ENCODE assay signal across 13 mouse cellular contexts in the genomic region with DNA sequence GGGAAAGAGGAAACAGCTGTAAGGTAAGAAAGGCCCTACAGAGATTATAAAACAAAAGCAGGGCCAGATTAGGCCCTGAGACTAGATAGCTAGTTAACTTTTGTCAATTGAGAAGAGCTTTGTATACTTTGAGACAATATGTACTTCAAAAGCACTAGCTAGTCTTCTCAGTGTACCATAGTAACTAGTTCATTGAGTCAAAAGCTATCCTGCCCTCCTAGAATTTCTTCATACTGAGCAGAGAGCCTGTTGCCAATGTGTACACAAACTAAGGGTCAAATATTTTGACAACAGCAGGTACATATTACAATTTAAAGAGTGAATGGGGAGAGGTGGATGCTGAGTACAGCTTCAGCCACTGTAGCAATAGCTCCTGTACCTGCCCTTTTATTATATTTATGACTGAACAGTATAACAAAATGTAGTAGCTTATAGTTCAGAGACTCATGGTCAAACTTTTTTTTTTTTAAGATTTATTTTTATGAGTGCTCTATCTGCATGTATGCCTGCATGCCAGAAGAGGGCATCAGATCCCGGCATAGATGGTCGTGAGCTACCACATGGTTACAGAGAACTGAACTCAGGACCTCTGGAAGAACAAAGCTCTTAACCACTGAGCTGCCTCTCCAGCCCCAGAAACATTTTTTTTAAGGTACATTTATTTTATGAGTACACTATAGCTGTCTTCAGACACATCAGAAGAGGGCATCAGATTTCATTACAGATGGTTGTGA. TPM values are rescaled to one million over a fixed set of nuclear protein-coding genes. Genes with fewer than 3 reads are reported as not detected.
DNase-seq lines count a peak whose midpoint lies in the region; ATAC-seq and TF ChIP-seq lines count a peak whose summit lies in the region.
"Had no signal": no experiment of that assay in that cellular context is flagged by ENCODE, and none has a peak within 500 bp of the region (broad histone marks: within the 10 kb centered on the region; RNA-seq: fewer than 3 reads in every experiment).

No protein-coding gene starts in this region.

- no peaks in the 10 kb centered on the region for H3K9me3 ChIP-seq in heart, embryonic 11.5 days (replicated peaks; ENCODE audit: control insufficient read depth, low read length)
- no peaks in the 10 kb centered on the region for H3K9me3 ChIP-seq in lung, postnatal 0 days (ENCODE audit: low read length)
- no peaks in the 10 kb centered on the region for H3K9me3 ChIP-seq in MEL (replicated peaks; ENCODE audit: insufficient read depth, low read length)
- no peaks in the 10 kb centered on the region for H3K9me3 ChIP-seq in liver, postnatal 0 days (ENCODE audit: low read length)
- H3K9me3 ChIP-seq: G1E; heart, embryonic 13.5 days; lung, embryonic 15.5 days had no signal

- ATAC-seq in heart, embryonic 11.5 days (replicated peaks; ENCODE audit: insufficient number of reproducible peaks, low FRiP score, low TSS enrichment) = no peak
- no peak for ATAC-seq in lung, postnatal 0 days
- peak; percentile 70 for ATAC-seq in liver, postnatal 0 days

- TF ChIP-seq CTCF in heart, adult 2 months (IDR thresholded peaks at IDR 0.05) = peak; percentile 69
- peak; percentile 49 for TF ChIP-seq CTCF in lung, postnatal 0 days (IDR thresholded peaks at IDR 0.05)
- peak in 2 of 3 experiments; percentile 41 to 43; a peak in 4 of 6 replicates for TF ChIP-seq CTCF in MEL (IDR thresholded peaks at IDR 0.05 in 2 of 3, conservative IDR thresholded peaks at IDR 0.05 in 1 of 3; ENCODE audit: control insufficient read depth in 1 of 3, insufficient read depth in 1 of 3, low read depth in 2 of 3, low read length in 3 of 3, poor library complexity in 1 of 3, severe bottlenecking in 1 of 3)
- TF ChIP-seq CTCF in liver, postnatal 0 days (IDR thresholded peaks at IDR 0.05; ENCODE audit: low read depth) = peak; percentile 41

- no peak overlapping the region for H3K4me3 ChIP-seq in heart, adult 2 months
- no peak overlapping the region for H3K4me3 ChIP-seq in heart, embryonic 11.5 days (ENCODE audit: low read depth, low read length)
- H3K4me3 ChIP-seq in lung, postnatal 0 days (ENCODE audit: low read depth, low read length) = no peak overlapping the region
- no peak overlapping the region for H3K4me3 ChIP-seq in MEL (ENCODE audit: control insufficient read depth in 1 of 2, insufficient read depth in 1 of 2, low read depth in 2 of 2, low read length in 2 of 2)
- H3K4me3 ChIP-seq in liver, postnatal 0 days (ENCODE audit: low read depth, low read length) = no peak overlapping the region
- H3K4me3 ChIP-seq: heart, embryonic 13.5 days; lung, embryonic 15.5 days had no signal

- TF ChIP-seq EP300 in heart, adult 2 months (IDR thresholded peaks at IDR 0.05; ENCODE audit: insufficient read depth, low read depth, low read length) = no peak
- no peak for TF ChIP-seq EP300 in lung, postnatal 0 days (IDR thresholded peaks at IDR 0.05)
- no peak for TF ChIP-seq EP300 in MEL (IDR thresholded peaks at IDR 0.05; ENCODE audit: low read depth in 1 of 2, low read length in 2 of 2)
- no peak for TF ChIP-seq EP300 in liver, postnatal 0 days (IDR thresholded peaks at IDR 0.05; ENCODE audit: low read depth)

- DNase-seq in heart, adult 2 months = no peak
- DNase-seq in lung, postnatal 0 days (ENCODE audit: low spot score) = peak; percentile 41
- no peak for DNase-seq in lung, postnatal 14 days
- DNase-seq in MEL (ENCODE audit: low read depth, low spot score) (peak; percentile 64), MN1 (ENCODE audit: low spot score) (no peak), adipocyte (ENCODE audit: low spot score) (no peak)
- DNase-seq in liver, postnatal 0 days = no peak
- DNase-seq: kidney, postnatal 10 days had no signal

- peak; percentile 19 for TF ChIP-seq RAD21 in MEL (IDR thresholded peaks at IDR 0.05; ENCODE audit: low read depth, low read length)

- no peak overlapping the region for H3K9ac ChIP-seq in heart, adult 2 months (ENCODE audit: low read depth, low read length)
- no peak overlapping the region for H3K9ac ChIP-seq in heart, embryonic 11.5 days (ENCODE audit: low read depth, low read length)
- no peak overlapping the region for H3K9ac ChIP-seq in lung, postnatal 0 days (replicated peaks; ENCODE audit: low read depth)
- H3K9ac ChIP-seq in MEL (ENCODE audit: control insufficient read depth, low read depth, low read length, poor library complexity, severe bottlenecking) = no peak overlapping the region
- H3K9ac ChIP-seq in liver, postnatal 0 days (replicated peaks) = no peak overlapping the region
- H3K9ac ChIP-seq: heart, embryonic 13.5 days; hindbrain, embryonic 14.5 days; lung, embryonic 15.5 days had no signal

- no peaks in the 10 kb centered on the region for H3K27me3 ChIP-seq in heart, adult 2 months (ENCODE audit: control insufficient read depth, insufficient read depth, low read length)
- no peaks in the 10 kb centered on the region for H3K27me3 ChIP-seq in heart, embryonic 11.5 days (ENCODE audit: control insufficient read depth, insufficient read depth, low read length)
- H3K27me3 ChIP-seq in lung, postnatal 0 days (replicated peaks; ENCODE audit: insufficient read depth, low read length) = no peaks in the 10 kb centered on the region
- no peaks in the 10 kb centered on the region for H3K27me3 ChIP-seq in MEL (ENCODE audit: control insufficient read depth in 1 of 2, insufficient read depth in 2 of 2, low read length in 2 of 2)
- no peaks in the 10 kb centered on the region for H3K27me3 ChIP-seq in liver, postnatal 0 days (ENCODE audit: insufficient read depth, low read length)
- H3K27me3 ChIP-seq: heart, embryonic 13.5 days; lung, embryonic 15.5 days had no signal

- H3K27ac ChIP-seq in heart, adult 2 months = no peak overlapping the region
- no peak overlapping the region for H3K27ac ChIP-seq in heart, embryonic 11.5 days (ENCODE audit: low read depth, low read length)
- H3K27ac ChIP-seq in lung, postnatal 0 days (ENCODE audit: low read length) = no peak overlapping the region
- H3K27ac ChIP-seq in MEL (ENCODE audit: control insufficient read depth, low read depth, low read length) = no peak overlapping the region
- no peak overlapping the region for H3K27ac ChIP-seq in liver, postnatal 0 days (ENCODE audit: low read depth)
- H3K27ac ChIP-seq: heart, embryonic 13.5 days; hindbrain, embryonic 14.5 days; lung, embryonic 15.5 days had no signal

- intact Hi-C loops in heart, adult 2 months (cut with DNase I) = no loop called here

- H3K36me3 ChIP-seq in heart, adult 2 months (ENCODE audit: control insufficient read depth, insufficient read depth, low read length) = no peaks in the 10 kb centered on the region
- no peaks in the 10 kb centered on the region for H3K36me3 ChIP-seq in heart, embryonic 11.5 days (ENCODE audit: control insufficient read depth, insufficient read depth, low read length)
- no peaks in the 10 kb centered on the region for H3K36me3 ChIP-seq in lung, postnatal 0 days (ENCODE audit: insufficient read depth, low read length)
- H3K36me3 ChIP-seq in MEL (ENCODE audit: control insufficient read depth in 1 of 2, insufficient read depth in 2 of 2, low read length in 2 of 2) = peaks cover 0 to under 1% of the 10 kb centered on the region in 2 experiments; a peak in 2 of 4 replicates
- H3K36me3 ChIP-seq in liver, postnatal 0 days (replicated peaks; ENCODE audit: insufficient read depth, low read length) = no peaks in the 10 kb centered on the region
- H3K36me3 ChIP-seq: heart, embryonic 13.5 days; lung, embryonic 15.5 days had no signal

- no peak overlapping the region for H3K4me2 ChIP-seq in heart, embryonic 11.5 days
- no peak overlapping the region for H3K4me2 ChIP-seq in lung, postnatal 0 days (replicated peaks; ENCODE audit: low read depth, low read length)
- H3K4me2 ChIP-seq in liver, postnatal 0 days (ENCODE audit: low read depth, low read length) = no peak overlapping the region
- H3K4me2 ChIP-seq: heart, embryonic 13.5 days; hindbrain, embryonic 14.5 days; lung, embryonic 15.5 days had no signal

- TF ChIP-seq POLR2A in heart, adult 2 months (IDR thresholded peaks at IDR 0.05; ENCODE audit: insufficient read depth, low read depth, low read length) = no peak
- TF ChIP-seq POLR2A in MEL (IDR thresholded peaks at IDR 0.05; ENCODE audit: control insufficient read depth in 1 of 2, insufficient read depth in 1 of 2, low read depth in 1 of 2, low read length in 2 of 2, poor library complexity in 1 of 2) = peak in 1 of 2 experiments; percentile 9; a peak in 1 of 4 replicates

- H3K4me1 ChIP-seq in heart, adult 2 months (ENCODE audit: control insufficient read depth, insufficient read depth, low read length) = peaks cover 3% of the 10 kb centered on the region
- H3K4me1 ChIP-seq in heart, embryonic 11.5 days (ENCODE audit: control insufficient read depth, insufficient read depth, low read length) = peaks cover 2% of the 10 kb centered on the region; the same call in 1 of the 2 replicates
- H3K4me1 ChIP-seq in lung, postnatal 0 days (ENCODE audit: insufficient read depth, low read depth, low read length) = no peaks in the 10 kb centered on the region
- peaks cover 0 to under 1% of the 10 kb centered on the region in 2 experiments; a peak in 1 of 4 replicates for H3K4me1 ChIP-seq in MEL (ENCODE audit: control insufficient read depth in 1 of 2, insufficient read depth in 2 of 2, low read length in 2 of 2)
- H3K4me1 ChIP-seq in liver, postnatal 0 days (ENCODE audit: insufficient read depth) = no peaks in the 10 kb centered on the region; the same call in 1 of the 2 replicates

- WGBS in heart, adult 2 months = 47% methylated on average over 2 of the region's 2 CpGs
- WGBS in heart, embryonic 11.5 days (ENCODE audit: insufficient replicate concordance) = 63% methylated on average over 2 of the region's 2 CpGs
- WGBS in lung, postnatal 0 days = 68% methylated on average over 2 of the region's 2 CpGs
- WGBS in liver, postnatal 0 days (ENCODE audit: insufficient replicate concordance) = 59% methylated on average over 2 of the region's 2 CpGs

- H3K79me2 ChIP-seq in heart, adult 2 months (replicated peaks; ENCODE audit: control insufficient read depth, insufficient read depth, low read length) = no peaks in the 10 kb centered on the region; the same call in 1 of the 2 replicates
- no peaks in the 10 kb centered on the region for H3K79me2 ChIP-seq in MEL (ENCODE audit: control insufficient read depth, insufficient read depth, low read length, poor library complexity)

RNA-seq across cellular contexts. Expression of gene Vezf1, which starts 6.0 kb away (rescaled TPM):
- total RNA-seq in heart, adult 2 months (2021) = 10 to 100 TPM; 37.9 to 49.8 TPM
- 22.6 and 34.5 TPM in 2 replicates for polyA plus RNA-seq in heart, adult 2 months (2012; rRNA removed)
- polyA plus RNA-seq in heart, embryonic 11.5 days (2014; fragmentation: Nextera tagmentation; extraction: Ambion mirVana) = 24.8 and 26.4 TPM in 2 replicates
- polyA plus RNA-seq in lung, postnatal 0 days (2015; fragmentation: Nextera tagmentation; extraction: Ambion mirVana) = 26.8 TPM in 2 replicates
- 8.0 and 9.5 TPM in 2 replicates for total RNA-seq in MEL (2012; rRNA removed)
- 10 to 100 TPM in 1 of 2 experiments, not detected in 1; 20.8 TPM for polyA plus RNA-seq in MEL (2012; ENCODE audit: insufficient read depth in 1 of 2, insufficient read length in 2 of 2, low read depth in 1 of 2, low replicate concordance in 2 of 2, missing spikeins in 1 of 2)
- polyA plus RNA-seq in liver, postnatal 0 days (2015; fragmentation: Nextera tagmentation; extraction: Ambion mirVana) = 6.3 TPM in 2 replicates

RNA-seq across cellular contexts. Expression of gene Srsf1, which starts 14.9 kb away (rescaled TPM):
- total RNA-seq in heart, adult 2 months (2021) = 10 to 100 TPM; 99.5 to 99.7 TPM
- polyA plus RNA-seq in heart, adult 2 months (2012; rRNA removed) = 39.3 and 86.5 TPM in 2 replicates
- polyA plus RNA-seq in heart, embryonic 11.5 days (2014; fragmentation: Nextera tagmentation; extraction: Ambion mirVana) = 205 and 242 TPM in 2 replicates
- 88.1 and 111 TPM in 2 replicates for polyA plus RNA-seq in lung, postnatal 0 days (2015; fragmentation: Nextera tagmentation; extraction: Ambion mirVana)
- 586 and 596 TPM in 2 replicates for total RNA-seq in MEL (2012; rRNA removed)
- 100 to 1,000 TPM; 421 to 431 TPM for polyA plus RNA-seq in MEL (2012; ENCODE audit: insufficient read depth in 1 of 2, insufficient read length in 2 of 2, low read depth in 1 of 2, low replicate concordance in 2 of 2, missing spikeins in 1 of 2)
- polyA plus RNA-seq in liver, postnatal 0 days (2015; fragmentation: Nextera tagmentation; extraction: Ambion mirVana) = 54.8 and 58.6 TPM in 2 replicates

RNA-seq across cellular contexts. Expression of gene Cuedc1, which starts 35.8 kb away (rescaled TPM):
- total RNA-seq in heart, adult 2 months (2021) = 10 to 100 TPM; 49.8 to 55.0 TPM
- 36.2 and 38.7 TPM in 2 replicates for polyA plus RNA-seq in heart, adult 2 months (2012; rRNA removed)
- polyA plus RNA-seq in heart, embryonic 11.5 days (2014; fragmentation: Nextera tagmentation; extraction: Ambion mirVana) = 11.6 and 11.7 TPM in 2 replicates
- polyA plus RNA-seq in lung, postnatal 0 days (2015; fragmentation: Nextera tagmentation; extraction: Ambion mirVana) = 14.6 TPM in 2 replicates
- 1.0 and 1.1 TPM in 2 replicates for total RNA-seq in MEL (2012; rRNA removed)
- polyA plus RNA-seq in MEL (2012; ENCODE audit: insufficient read depth in 1 of 2, insufficient read length in 2 of 2, low read depth in 1 of 2, low replicate concordance in 2 of 2, missing spikeins in 1 of 2) = 1 to 10 TPM in 1 of 2 experiments, not detected in 1; 4.8 TPM
- 1.2 and 1.6 TPM in 2 replicates for polyA plus RNA-seq in liver, postnatal 0 days (2015; fragmentation: Nextera tagmentation; extraction: Ambion mirVana)

Comparison
In these comparisons a context has a peak if more than half of its experiments do, and no peak if none do; other contexts are left out.
1. DNase-seq: peak in lung, postnatal 0 days (single experiment) and MEL (single experiment); none in heart, adult 2 months (0 of 2), lung, postnatal 14 days (single experiment), liver, postnatal 0 days (single experiment), MN1 (single experiment) and adipocyte (single experiment).
2. Peak in every context shown above with its lines, with median percentiles within 50 percentile points of each other: CTCF ChIP-seq.